Mouse (Mus musculus) left cerebral cortex, adult 9 months (tissue): ENCODE results near the gene Tff2.
A peak's percentile ranks its signal among the peaks of the same experiment; 100 is the strongest.

Experiments
- DNase-seq, 2 experiments: peaks; one replicate each; pipeline ENCODE4 v3.0.0; 2022; ENCODE audit warnings: low spot score in 2 of 2

Tff2 gene

GRCm38 (mm10) chr17:31144040-31145037 lies at the start of gene Tff2:
Tff2 (minus strand) TSS chr17:31144282.
- DNase-seq, result no peak

- no peak for DNase-seq
Observed at GRCm38 (mm10) chr17:31193360-31193759, 49.3 kb upstream of the Tff2 start.

- DNase-seq, result no peak
Observed at GRCm38 (mm10) chr17:31192663-31193062, 48.6 kb upstream of the Tff2 start.

- DNase-seq, result no peak
Observed at GRCm38 (mm10) chr17:31191825-31192224, 47.7 kb upstream of the Tff2 start.

GRCm38 (mm10) chr17:31187370-31187769 lies 43.3 kb upstream of the Tff2 start:
- DNase-seq, result peak in 1 of 2 experiments; percentile 67

- DNase-seq, result no peak
Observed at GRCm38 (mm10) chr17:31184269-31184990, 40.3 kb upstream of the Tff2 start.

- DNase-seq, result peak in 1 of 2 experiments; percentile 45
Observed at GRCm38 (mm10) chr17:31183180-31183974, 39.3 kb upstream of the Tff2 start.

- no peak for DNase-seq
Observed at GRCm38 (mm10) chr17:31181490-31181889, 37.4 kb upstream of the Tff2 start.

- no peak for DNase-seq
Observed at GRCm38 (mm10) chr17:31176321-31176720, 32.2 kb upstream of the Tff2 start.

- no peak for DNase-seq
Observed at GRCm38 (mm10) chr17:31169796-31170195, 25.7 kb upstream of the Tff2 start.

GRCm38 (mm10) chr17:31165127-31165526 lies 21.0 kb upstream of the Tff2 start, which contains the start of gene Tff1:
Tff1 (minus strand) TSS chr17:31165277.
- DNase-seq, result no peak

- DNase-seq, result no peak
Observed at GRCm38 (mm10) chr17:31163821-31164220, 19.7 kb upstream of the Tff2 start.

- DNase-seq, result no peak
Observed at GRCm38 (mm10) chr17:31162607-31163006, 18.5 kb upstream of the Tff2 start.

GRCm38 (mm10) chr17:31160291-31160690 lies 16.2 kb upstream of the Tff2 start:
- DNase-seq, result no peak

- no peak for DNase-seq
Observed at GRCm38 (mm10) chr17:31157921-31158320, 13.8 kb upstream of the Tff2 start.

GRCm38 (mm10) chr17:31153785-31154184 lies 9.7 kb upstream of the Tff2 start:
- DNase-seq, result no peak

GRCm38 (mm10) chr17:31152966-31153499 lies 9.0 kb upstream of the Tff2 start:
- DNase-seq, result no peak

GRCm38 (mm10) chr17:31152512-31152911 lies 8.4 kb upstream of the Tff2 start:
- no peak for DNase-seq

- DNase-seq, result no peak
Observed at GRCm38 (mm10) chr17:31145998-31146397, 1.9 kb upstream of the Tff2 start.

GRCm38 (mm10) chr17:31142116-31142515 lies 2.0 kb downstream of the Tff2 start:
- DNase-seq, result no peak

- DNase-seq, result peak in 1 of 2 experiments; percentile 42
Observed at GRCm38 (mm10) chr17:31138398-31138797, 5.7 kb downstream of the Tff2 start.
